Mouse (Mus musculus) small intestine, adult 2 months (tissue): ENCODE measurements around the gene Cep152. TPM values are rescaled to one million over a fixed set of nuclear protein-coding genes. Genes with fewer than 3 reads are reported as not detected.

Experiments used
- H3K27ac ChIP-seq: fragments of 200-500 bp; 2 replicates; pipeline ENCODE4 v1.5.1; 2012; ENCODE audit warnings: low read depth, low read length, control low read depth, inconsistent platforms; ENCODE audit not compliant: insufficient read depth
- H3K27me3 ChIP-seq: fragments of 200-500 bp; 2 replicates; pipeline ENCODE4 v1.6.1; 2012; ENCODE audit warnings: mild to moderate bottlenecking, moderate library complexity, low read length, inconsistent platforms; ENCODE audit not compliant: control insufficient read depth, insufficient read depth
- H3K36me3 ChIP-seq: fragments of 200-500 bp; 2 replicates; pipeline ENCODE4 v1.6.1; 2012; ENCODE audit warnings: mild to moderate bottlenecking, low read length, control low read depth, inconsistent platforms; ENCODE audit not compliant: control insufficient read depth, insufficient read depth
- H3K4me1 ChIP-seq: fragments of 200-500 bp; 2 replicates; pipeline ENCODE4 v1.6.1; 2012; ENCODE audit warnings: low read length, inconsistent platforms, mixed read lengths; ENCODE audit not compliant: control insufficient read depth, insufficient read depth, insufficient read length
- H3K4me3 ChIP-seq: fragments of 200-500 bp; 2 replicates; pipeline ENCODE4 v1.5.1; 2012; ENCODE audit warnings: low read depth, mild to moderate bottlenecking, control low read depth, inconsistent platforms, low read length, moderate library complexity
- CTCF ChIP-seq: fragments of 200-500 bp; IDR thresholded peaks from 2 replicates; pipeline ENCODE4 v1.5.1; 2012; ENCODE audit warnings: low read depth, mild to moderate bottlenecking, control low read depth, inconsistent platforms, low read length, moderate library complexity, mixed read lengths; ENCODE audit not compliant: insufficient replicate concordance, insufficient read length; ENCODE audit errors: extremely low read depth
- POLR2A ChIP-seq: fragments of 200-500 bp; IDR thresholded peaks from 2 replicates; pipeline ENCODE4 v1.6.1; 2012; ENCODE audit warnings: low read depth, mild to moderate bottlenecking, control low read depth, inconsistent platforms, low read length, moderate library complexity
- WGBS: fragments of 180-500 bp; shearing (Covaris S2); methylation state at CpG from one replicate; pipeline ENCODE4 v1.1.7; 2018; 5-methylcytosine and 5-hydroxymethylcytosine counted together
- polyA plus RNA-seq: library from polyadenylated mRNA; depleted of rRNA; stranded (reverse); fragments of >200 nt; gene quantifications from 2 replicates; pipeline ENCODE4 v1.2.3, GENCODE M21; 2012

Gene Cep152
- polyA plus RNA-seq, 1 experiment = 0.82 TPM

DNA sequence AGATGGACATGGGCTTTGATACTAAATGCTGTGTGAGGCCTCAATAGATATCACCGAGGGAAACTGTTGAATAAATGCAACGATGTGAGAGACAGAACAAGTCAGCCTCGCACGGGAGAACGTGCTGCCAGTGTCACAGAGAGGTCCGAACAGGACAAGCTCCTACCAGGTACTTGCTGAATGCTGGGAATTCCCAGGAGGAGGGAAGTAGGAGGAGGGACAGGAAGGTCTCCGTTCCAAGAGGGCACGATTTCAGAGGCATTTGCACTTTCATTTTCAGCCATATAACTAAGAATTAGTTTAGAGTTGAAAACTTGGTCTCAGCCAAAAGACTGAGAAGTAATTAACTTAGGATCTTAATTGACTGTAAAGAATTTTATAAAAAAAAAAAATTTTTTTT lies 26.6 kb upstream of the Cep152 start:
- H3K4me3 ChIP-seq = no peak overlapping the region
- WGBS = 53% methylated on average over 8 of the region's 8 CpGs
- TF ChIP-seq CTCF = no peak
- TF ChIP-seq POLR2A = no peak

DNA sequence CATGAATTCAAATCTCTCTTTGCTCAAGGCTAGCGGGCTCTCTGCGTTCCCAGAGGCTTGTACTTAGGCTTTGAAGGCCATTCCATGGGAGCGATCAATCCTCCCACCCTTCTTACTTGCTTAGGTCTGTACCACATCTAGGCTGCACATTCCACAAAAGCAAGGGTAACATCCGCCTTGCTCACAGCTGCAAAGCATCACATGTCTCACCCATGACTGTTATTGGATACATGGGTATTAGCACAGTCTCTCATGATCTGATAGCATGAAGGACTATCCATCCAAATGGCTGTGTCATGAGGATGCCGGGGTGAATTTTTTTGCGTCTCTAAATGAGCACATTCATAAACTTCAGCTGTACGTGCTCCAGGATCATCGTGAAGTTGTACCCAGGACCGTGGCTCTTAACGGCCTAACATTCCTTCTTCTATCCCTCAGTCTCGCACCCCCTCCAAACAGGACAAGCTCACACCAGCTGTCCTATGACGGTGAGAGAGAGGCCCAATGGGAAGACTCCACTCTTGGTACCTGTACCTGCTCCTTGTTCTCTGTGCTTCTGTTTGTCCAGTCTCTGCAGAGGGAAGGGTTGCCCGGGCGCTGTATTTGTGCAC lies 25.9 kb upstream of the Cep152 start:
- Histone ChIP-seq H3K27ac (no peak overlapping the region), H3K36me3 (no peaks in the 10 kb centered on the region), H3K4me1 (0 out of 2 replicates have a peak, but pooled peaks cover 2% of the 10 kb centered on the region), H3K27me3 (no peaks in the 10 kb centered on the region), H3K4me3 (no peak overlapping the region)
- WGBS = 89% methylated on average over 14 of the region's 14 CpGs
- TF ChIP-seq CTCF (no peak), POLR2A (no peak)

More for the DNA sequence above, 26.6 kb upstream of the Cep152 start:
- Histone ChIP-seq H3K27ac (no peak overlapping the region), H3K36me3 (no peaks in the 10 kb centered on the region), H3K27me3 (no peaks in the 10 kb centered on the region), H3K4me1 (0 out of 2 replicates have a peak, but pooled peaks cover 2% of the 10 kb centered on the region)

DNA sequence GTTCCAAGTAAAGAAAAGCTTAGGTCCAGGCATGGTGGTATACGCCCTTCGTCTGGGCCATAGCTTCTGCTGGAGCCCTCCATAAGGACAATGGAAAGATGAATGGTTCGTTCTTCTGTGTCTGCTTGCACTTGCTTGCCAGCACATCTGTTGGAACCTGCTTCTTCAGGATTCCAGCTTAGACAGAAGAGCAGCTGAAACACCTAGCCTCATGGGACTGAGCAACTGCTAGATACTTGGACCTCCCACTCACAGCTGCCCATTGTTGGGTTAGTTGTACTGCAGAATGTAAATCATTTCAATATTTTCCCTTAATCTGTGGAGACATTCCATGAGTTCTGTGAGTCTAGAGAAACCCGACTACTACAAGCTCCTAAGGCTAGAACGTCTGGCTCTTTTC lies 25.1 kb upstream of the Cep152 start:
- Histone ChIP-seq H3K4me1 (0 out of 2 replicates have a peak, but pooled peaks cover 2% of the 10 kb centered on the region), H3K4me3 (no peak overlapping the region), H3K27ac (no peak overlapping the region), H3K27me3 (no peaks in the 10 kb centered on the region), H3K36me3 (no peaks in the 10 kb centered on the region)
- TF ChIP-seq POLR2A (no peak), CTCF (no peak)
- 87% methylated on average over 5 of the region's 5 CpGs for WGBS

DNA sequence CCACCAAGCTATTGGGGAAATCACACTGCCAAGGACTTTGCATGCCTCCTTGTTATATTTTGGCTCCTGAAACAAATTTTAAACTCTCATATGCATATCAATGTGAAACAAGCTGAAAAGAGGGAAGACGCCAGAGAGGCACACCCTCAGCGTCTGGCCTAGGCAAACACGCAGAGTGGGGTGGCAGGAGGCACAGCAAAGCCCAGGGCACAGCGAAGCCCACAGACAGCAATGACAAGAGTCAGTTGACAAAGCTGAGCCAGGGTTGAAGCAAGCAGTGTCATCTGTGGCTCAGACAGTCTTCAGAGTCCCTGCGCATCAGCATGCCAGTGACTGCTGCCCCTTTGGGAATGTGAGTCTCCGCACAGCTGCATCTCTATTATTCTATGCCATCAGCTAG lies 20.0 kb upstream of the Cep152 start:
- WGBS = 72% methylated on average over 6 of the region's 6 CpGs
- no peak overlapping the region for H3K27ac ChIP-seq
- no peak for TF ChIP-seq CTCF
- TF ChIP-seq POLR2A = no peak
- H3K27me3 ChIP-seq = no peaks in the 10 kb centered on the region
- H3K4me3 ChIP-seq = no peak overlapping the region
- no peaks in the 10 kb centered on the region for H3K4me1 ChIP-seq
- no peaks in the 10 kb centered on the region for H3K36me3 ChIP-seq

DNA sequence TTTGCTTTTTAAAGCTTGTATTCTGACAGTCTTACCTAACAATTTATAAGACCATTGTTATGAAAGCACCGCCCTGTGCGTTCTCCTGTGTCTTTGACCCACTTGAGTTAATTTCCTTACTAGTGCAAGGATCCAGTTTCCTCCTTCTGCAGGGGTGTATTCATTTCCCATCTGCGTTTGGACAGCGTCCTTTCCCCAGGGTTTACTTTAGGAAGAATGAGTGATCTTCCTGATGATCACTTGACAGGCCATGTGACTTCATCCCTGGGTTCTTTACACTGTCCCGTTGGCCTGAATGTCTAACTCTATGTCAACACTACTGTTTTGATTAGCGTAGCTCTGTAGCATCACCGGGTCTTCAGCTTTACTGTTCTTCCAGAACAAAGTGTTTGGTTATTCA lies 12.4 kb upstream of the Cep152 start:
- H3K4me1 ChIP-seq = no peaks in the 10 kb centered on the region
- 65% methylated on average over 7 of the region's 7 CpGs for WGBS
- H3K36me3 ChIP-seq = no peaks in the 10 kb centered on the region
- H3K27me3 ChIP-seq = no peaks in the 10 kb centered on the region
- H3K4me3 ChIP-seq = no peak overlapping the region
- no peak overlapping the region for H3K27ac ChIP-seq
- no peak for TF ChIP-seq POLR2A
- no peak for TF ChIP-seq CTCF

DNA sequence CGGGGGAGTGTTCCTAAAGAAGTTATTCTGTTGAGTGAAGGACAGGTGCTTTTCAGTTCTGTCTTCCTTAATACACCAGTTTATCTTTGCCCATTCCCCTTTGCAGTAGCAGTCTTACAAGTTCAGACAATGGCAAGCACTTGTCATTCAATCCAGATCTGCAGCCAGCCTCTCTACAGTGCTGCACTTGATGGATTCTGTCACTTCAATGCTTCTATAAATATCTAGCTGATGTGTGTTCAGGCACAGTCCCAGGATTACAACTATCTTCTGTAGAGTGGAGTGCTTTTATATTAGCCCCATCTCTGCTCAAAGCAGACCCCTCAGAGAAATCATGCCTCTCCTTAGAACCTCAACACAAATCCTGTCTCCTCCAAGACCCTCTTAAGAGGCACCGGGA lies 5.1 kb upstream of the Cep152 start:
- WGBS = 95% methylated on average over 2 of the region's 2 CpGs

DNA sequence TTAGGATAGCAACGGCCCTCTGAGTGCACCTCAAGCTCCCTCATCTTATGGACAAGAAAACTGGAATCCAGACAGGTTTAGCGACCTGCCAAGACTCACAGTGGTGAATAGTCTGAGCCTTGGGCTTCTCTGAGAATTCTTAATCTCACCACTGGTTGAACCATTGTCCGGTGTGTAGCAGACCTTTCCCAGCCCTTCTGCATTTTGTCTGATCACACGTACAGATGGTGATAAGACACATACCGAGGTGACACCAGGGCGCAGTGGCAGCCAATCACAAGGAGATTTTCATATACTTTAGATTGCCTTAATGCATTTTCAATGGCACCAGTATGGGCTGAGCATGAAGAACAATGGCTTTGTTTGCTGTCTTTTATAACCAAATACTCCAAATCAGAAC lies 3.6 kb upstream of the Cep152 start:
- Histone ChIP-seq H3K27ac (no peak overlapping the region), H3K36me3 (no peaks in the 10 kb centered on the region), H3K4me3 (no peak overlapping the region), H3K27me3 (no peaks in the 10 kb centered on the region), H3K4me1 (no peaks in the 10 kb centered on the region; the same call in 1 of the 2 replicates)
- TF ChIP-seq POLR2A = no peak
- TF ChIP-seq CTCF = no peak
- WGBS = 63% methylated on average over 6 of the region's 6 CpGs

More for the DNA sequence above, 5.1 kb upstream of the Cep152 start:
- Histone ChIP-seq H3K27ac (no peak overlapping the region), H3K27me3 (no peaks in the 10 kb centered on the region), H3K36me3 (no peaks in the 10 kb centered on the region), H3K4me3 (no peak overlapping the region), H3K4me1 (no peaks in the 10 kb centered on the region; the same call in 1 of the 2 replicates)
- no peak for TF ChIP-seq POLR2A
